Mouse (Mus musculus) hematopoietic stem cell, adult 5-6 weeks (primary cell): Measurements from ENCODE around the gene Camk1g. TPM values are rescaled to one million over a fixed set of nuclear protein-coding genes. Genes with fewer than 3 reads are reported as not detected.

Source experiments
- total RNA-seq: library from RNA; stranded (forward); fragments of 172-1452, 232-1000 nt; gene quantifications from 2 replicates; pipeline ENCODE4 v1.2.3, GENCODE M21; 2017

Camk1g gene
- total RNA-seq, 1 experiment from 2014 or later, result not detected

Other genes starting within 250 kb of the Camk1g start
- gene Diexf, start 240.0 kb downstream of the Camk1g start, total RNA-seq, result 13.9 and 19.6 TPM in 2 replicates
- 12.9 and 14.5 TPM in 2 replicates for gene Irf6, start 217.2 kb downstream of the Camk1g start, total RNA-seq
- 11.8 and 17.6 TPM in 2 replicates for gene A130010J15Rik, start 202.3 kb downstream of the Camk1g start, total RNA-seq
- gene Traf3ip3, start 168.6 kb downstream of the Camk1g start, total RNA-seq, result 102 and 139 TPM in 2 replicates
- gene Lamb3, start 162.6 kb downstream of the Camk1g start, total RNA-seq, result 1.2 and 2.9 TPM in 2 replicates
- gene Hsd11b1, start 106.2 kb downstream of the Camk1g start, total RNA-seq, result 2.8 and 12.2 TPM in 2 replicates
- gene G0s2, start 97.1 kb downstream of the Camk1g start, total RNA-seq, result 12.0 and 13.4 TPM in 2 replicates